Mouse (Mus musculus) heart, postnatal 25 days (tissue): ENCODE measurements around the gene Cpm. TPM values are rescaled to one million over a fixed set of nuclear protein-coding genes. Genes with fewer than 3 reads are reported as not detected.

Source experiments
- DNase-seq: peaks from one replicate; pipeline ENCODE4 v3.0.0; 2022; ENCODE audit warnings: low spot score
- intact Hi-C: fragments of 180-260 bp; cut with DNase I; formaldehyde crosslinking; loops from one replicate; pipeline ENCODE4 v1.15.1; 2025
- total RNA-seq, 2 experiments: library from RNA; stranded (reverse); gene quantifications; 2 replicates each; pipeline ENCODE4 v1.2.3; 2021

Gene Cpm
- total RNA-seq, 2 experiments from 2014 or later = 3.9 to 4.5 TPM

DNA sequence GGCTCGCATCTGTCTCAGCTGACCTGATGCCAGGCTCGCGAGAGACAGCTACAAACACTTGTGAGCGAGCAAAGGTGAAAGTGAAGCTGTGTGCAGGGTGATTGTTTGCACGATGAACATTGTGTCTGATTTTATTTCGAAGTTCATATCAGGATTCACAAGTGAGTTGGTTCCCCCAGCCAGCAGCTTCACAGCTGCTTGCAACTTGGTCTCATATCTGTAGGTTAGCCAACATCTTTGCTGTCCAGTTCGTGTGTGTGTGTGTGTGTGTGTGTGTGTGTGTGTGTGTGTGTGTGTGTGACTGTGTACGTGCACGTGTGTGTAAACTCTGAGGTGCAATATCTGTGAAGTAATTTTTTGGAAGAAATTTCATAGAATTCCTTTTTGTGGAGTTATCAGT is 26.2 kb downstream of the Cpm start:
- intact Hi-C loops = no loop called here
- no peak for DNase-seq

DNA sequence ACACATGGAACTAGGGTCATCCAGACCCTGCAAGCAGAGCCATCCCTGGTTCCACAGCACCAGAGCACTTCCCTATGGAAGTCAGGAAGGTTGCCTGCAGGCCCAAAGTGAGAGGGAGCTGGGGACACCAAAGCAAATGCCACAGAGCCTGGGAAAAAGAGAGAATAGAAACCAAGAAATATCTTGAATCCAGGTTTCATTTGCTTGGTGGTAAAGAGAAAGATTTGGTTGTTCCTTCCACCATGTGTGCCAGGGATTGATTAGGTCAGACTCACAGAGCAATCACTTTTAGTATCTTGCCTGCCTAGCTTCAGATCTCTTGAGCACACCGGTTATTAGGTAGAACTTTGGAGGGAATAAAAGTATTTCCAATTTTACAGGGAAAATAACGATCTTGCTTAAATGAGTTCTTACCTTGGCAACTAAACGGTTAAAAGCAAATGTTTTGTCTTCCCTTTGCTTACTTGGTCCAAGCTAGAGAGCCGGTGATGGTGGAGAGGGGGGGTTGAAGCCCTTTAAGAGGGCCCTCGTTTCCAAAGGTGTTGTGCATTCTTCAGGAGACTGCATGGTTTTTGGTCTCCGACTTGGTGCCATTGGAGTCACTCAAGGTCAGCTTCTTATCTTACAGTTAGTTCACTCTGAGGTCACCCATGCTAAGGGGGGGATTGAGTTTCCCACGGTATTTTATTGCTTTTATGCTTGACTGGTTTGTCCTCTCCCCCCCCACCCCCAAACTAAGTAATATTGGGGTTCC is 26.8 kb downstream of the Cpm start:
- intact Hi-C loops = no loop called here

DNA sequence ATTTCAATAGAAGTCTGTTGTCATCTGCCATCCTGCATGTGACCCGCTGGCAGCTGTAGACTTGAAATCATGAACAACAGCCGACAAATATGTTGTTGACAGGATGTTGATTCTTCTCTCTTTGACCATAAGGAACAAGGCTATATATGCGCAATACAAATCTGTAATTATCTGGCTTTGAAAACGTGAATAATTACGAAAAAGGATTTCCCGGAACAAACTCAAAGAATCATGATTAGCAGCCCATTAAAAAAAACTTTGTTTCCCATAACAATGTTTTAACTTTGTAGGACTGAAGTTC is 27.3 kb downstream of the Cpm start:
- DNase-seq = no peak
- intact Hi-C loops = no loop called here

More for the DNA sequence above, 26.8 kb downstream of the Cpm start:
- no peak for DNase-seq

DNA sequence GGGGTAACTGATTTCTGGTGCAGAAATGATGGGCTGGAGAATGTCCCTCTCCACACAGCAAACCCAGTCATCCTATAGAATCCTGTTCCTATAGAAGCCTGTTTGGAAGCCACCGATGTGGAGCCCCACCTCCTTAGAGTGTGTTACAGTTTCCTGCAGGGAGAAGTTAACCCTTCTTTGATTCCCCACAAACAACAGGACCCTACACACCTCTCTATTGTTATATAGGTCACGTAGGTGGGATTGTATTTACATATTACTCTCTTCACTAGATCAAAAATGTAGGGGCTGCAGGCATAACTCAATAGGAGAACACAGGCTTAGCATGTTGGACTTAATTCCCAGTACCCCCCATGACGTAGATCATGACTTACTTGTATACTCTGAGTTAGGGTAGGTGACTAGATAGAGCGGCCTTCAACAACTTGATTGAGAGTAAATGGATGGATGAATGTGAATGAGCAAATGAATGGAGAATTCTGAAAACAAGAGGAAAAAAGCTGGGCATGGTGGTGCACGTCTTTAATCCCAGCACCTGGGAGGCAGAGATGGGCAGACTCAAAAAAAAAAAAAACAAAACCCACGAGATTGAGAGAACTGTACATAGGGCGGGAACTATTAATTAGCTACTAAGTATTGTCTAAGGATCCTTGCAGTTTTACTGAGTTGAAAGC is 27.8 kb downstream of the Cpm start:
- intact Hi-C loops = no loop called here
- DNase-seq = no peak

DNA sequence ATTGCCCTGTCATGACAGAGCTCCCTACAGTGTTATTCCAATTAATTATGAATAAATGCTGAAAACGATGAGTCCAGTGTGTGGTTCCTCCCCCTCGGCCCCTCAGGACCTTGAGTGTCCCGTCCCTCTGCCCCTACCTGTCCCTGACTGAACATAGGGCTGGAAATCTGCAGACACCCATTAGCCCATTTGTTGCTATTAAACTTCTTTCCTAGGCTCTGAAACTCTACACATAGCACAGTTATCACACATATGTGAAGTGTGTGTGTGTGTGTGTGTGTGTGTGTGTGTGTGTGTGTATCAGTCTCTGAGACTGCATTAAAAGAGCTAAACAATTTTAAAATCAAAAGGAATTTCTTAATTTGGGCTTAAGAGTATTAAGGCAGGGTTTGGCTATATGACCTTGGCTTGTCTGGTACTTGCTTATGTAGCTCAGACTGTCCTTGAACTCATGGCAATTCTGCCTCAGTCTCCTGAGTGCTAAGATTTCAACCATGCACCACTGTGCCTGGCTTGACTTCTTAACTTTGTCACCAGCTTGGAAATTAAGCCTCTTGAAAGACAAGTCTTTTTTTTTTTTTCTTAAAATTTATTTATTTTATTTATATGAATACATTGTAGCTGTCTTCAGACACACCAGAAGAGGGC is 28.5 kb downstream of the Cpm start:
- DNase-seq = no peak

DNA sequence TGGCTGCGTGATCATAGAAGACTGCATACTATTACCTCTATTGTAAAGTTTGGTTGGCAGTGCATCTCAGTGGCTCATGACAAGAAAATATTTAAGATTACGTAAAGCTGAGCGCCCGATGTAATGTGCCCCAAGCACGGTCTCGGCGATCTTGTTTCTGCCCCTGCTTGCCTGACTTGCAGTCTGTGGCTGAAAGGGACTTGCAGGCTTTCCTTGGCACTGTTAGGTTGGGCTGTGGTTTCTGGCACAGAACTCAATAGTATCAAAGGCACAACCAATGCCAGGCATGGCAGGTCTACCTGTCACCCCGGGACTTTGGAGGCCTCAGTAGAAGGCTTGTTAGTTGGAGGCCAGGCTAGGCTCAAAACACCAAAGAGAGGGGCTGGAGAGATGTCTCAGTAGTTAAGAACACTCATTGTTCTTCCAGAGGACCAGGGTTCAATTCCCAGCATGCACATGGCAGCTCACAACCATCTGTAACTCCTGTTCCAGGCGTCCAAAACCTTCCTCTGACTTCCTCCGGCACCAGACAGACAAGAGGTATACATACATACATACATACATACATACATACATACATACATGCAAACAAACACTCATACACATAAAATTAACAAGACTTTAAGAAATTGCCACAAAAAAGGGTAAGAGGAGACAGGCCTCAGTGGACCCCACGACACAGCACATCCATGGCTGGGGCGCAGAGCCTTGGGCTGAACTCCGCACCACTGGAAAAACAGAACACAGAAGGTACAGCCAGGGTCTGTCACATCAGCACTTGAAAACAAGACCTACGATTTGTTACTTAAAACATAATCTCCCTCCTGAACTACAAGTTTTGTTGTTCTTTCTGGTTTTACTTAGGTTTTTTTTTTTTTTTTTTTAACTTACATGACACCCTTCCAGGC is 29.5 kb downstream of the Cpm start:
- DNase-seq = no peak
- intact Hi-C loops = no loop called here

More for the DNA sequence above, 28.5 kb downstream of the Cpm start:
- intact Hi-C loops = no loop called here

DNA sequence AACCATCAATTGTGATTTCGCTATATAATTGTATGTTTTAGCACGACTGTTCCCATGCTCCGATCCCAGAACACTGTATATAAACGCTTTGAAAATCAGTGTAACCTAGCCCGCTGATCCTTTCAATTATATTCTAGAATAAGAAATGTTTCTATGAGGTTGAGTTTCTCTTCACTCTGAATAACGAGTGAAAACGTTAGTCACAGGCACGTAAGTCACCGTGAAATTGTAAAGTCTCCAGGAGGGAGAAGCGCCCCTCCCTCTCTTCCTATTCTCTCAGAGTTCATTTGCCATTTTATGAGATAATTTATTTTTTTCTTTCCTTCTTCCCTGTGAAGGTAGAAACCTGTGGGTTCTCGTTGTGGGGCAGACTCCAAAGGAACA is 30.1 kb downstream of the Cpm start:
- DNase-seq = no peak
- intact Hi-C loops = no loop called here

DNA sequence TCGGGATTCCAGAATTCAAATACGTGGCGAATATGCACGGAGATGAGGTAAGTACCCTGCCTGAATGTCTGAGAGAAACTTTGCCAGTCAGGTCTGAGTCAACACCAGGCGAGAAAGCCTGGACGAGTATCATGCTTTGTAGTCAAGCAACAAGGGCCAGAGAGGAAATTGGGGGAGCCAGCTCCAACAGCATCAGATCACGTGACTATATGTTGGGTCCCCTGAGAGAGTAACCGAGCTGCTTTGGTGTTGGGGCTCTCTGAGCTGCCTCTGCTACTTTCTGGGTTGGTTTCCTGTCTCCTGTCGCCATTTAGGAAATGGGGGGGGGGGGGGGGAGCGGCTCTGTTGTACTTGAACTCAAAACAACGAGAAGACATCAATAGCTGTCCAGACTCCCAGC is 30.5 kb downstream of the Cpm start:
- intact Hi-C loops = no loop called here
- DNase-seq = no peak

DNA sequence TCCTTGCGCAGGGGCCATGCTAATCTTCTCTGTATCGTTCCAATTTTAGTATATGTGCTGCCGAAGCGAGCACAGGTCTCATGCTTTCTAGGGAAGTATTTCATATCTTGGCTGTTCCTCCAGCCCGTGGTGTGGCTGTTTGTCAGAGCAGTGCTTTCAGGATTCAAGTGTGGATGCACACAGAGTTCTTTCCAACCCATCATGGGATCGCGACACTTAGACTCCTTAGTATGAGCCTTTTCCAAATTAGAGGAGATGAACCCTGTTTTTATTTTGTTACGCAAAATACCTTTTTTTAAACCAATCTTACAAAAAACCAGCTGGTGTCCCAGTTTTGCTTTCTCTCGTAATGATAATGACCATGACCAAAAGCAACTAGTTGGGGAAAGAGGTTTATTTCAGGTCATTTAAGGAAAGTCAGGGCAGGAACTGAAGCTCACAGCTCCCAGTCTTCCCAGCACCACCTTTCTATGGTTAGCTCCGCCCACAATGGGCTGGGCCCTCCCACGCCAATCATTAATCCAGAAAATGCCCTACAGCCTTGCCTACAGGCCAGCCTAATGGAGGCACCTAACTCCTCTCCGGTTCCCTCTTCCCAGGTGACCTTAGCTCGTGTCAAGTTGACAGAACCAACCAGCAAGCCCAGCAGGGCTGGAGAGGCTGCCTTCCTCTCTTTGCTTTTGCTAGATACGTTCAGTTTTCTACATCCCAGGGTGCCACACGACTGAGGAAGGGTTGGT is 33.2 kb downstream of the Cpm start:
- DNase-seq = no peak
- intact Hi-C loops = no loop called here

DNA sequence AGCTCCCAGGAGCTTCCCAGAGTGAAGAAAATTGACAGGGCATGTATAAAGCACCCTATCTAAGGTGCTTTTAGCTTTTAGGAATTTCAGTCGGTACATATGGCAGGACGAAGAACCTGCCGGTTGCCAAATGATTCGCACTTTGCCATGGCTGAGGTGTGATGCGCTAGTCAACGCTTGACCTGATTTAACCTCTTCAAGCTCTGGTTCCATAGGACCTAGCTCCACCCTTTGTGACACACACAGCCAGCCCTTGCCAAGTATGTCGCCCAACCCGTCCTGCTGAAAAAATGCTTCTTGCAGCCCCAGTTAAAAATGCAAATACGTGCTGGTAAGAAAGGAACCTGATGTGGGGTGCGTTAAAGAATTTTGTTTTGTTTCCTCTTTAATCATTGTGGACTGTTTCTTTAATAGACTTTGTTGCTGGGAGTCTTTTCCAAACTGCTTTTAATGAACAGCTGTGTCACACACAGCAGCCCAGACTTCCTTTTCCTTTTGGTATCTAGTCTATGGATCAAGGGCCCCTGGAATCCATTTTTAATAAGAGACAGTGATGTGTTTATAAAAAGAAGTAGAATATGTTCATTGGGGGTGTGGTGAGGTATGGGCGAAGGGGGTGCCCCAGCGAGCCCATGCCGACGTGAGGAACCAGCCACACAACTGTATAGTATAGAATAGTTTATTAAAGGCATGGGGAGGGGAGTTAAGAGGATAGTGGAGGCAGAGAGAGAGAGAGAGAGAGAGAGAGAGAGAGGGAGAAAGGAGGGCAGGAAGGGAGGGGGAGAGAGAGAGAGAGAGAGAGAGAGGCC is 34.0 kb downstream of the Cpm start:
- no peak for DNase-seq

DNA sequence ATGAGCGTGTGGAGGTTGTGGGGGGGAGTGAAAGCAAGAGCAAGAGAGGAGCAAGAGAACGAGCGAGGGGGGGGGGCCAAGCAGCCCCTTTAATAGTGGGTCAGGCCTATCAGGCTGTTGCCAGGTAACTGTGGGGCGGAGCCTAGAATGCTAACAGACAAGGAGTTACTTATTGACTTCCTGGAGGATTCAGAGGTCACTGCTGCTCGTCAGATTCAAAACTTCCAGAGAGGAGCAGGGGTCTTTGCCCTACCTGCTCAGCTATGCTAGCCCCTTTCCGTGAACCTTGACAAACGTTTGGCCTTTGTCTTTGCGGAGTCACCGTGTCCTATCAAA is 34.5 kb downstream of the Cpm start:
- intact Hi-C loops = no loop called here
- no peak for DNase-seq

More for the DNA sequence above, 34.0 kb downstream of the Cpm start:
- intact Hi-C loops = no loop called here

DNA sequence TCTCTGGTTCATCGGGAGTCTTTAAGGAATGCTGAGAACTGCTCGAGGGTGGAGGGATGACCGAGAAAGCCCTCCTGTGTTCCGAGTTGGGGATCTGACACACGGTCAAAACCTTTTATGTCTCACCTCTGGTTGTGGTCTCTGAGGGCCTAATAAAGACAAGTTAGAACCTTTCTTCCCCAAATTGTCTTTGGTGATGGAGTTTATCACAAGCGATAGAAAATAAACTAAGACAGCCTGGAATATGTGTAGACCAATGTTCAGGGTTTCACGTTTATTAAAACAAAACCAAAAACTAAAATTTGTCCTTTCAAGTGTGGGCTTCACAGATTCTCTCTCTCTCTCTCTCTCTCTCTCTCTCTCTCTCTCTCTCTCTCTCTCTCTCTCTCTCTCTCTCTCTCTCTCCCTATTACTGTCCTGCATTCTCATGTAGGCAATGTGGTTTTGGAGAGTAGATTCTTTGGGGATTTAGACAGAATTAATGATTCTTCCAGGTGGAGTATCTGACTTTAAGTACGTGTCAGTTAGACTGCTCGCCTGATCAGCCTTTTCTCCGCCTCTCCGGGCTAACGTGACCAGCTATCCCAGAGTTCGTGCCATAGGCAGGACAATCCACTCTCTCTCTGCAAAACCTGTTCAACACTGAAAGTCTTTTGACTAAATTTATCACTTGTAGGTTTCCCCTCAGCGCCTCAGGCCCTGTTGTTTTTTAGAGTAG is 35.1 kb downstream of the Cpm start:
- intact Hi-C loops = no loop called here
- no peak for DNase-seq

DNA sequence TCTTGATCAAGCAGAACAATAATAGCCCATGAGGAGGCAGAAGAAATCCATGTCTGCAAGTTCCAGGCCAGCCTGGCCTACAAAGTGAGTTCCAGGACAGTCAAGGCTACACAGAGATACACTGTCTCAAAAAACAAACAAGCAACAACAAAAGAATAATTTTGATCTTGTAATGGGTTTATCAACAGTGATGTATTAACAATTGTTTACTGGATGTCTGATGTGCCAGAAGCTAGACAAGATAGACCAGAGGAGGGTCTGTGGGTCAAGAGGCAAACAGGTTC is 35.6 kb downstream of the Cpm start:
- intact Hi-C loops = no loop called here
- no peak for DNase-seq

DNA sequence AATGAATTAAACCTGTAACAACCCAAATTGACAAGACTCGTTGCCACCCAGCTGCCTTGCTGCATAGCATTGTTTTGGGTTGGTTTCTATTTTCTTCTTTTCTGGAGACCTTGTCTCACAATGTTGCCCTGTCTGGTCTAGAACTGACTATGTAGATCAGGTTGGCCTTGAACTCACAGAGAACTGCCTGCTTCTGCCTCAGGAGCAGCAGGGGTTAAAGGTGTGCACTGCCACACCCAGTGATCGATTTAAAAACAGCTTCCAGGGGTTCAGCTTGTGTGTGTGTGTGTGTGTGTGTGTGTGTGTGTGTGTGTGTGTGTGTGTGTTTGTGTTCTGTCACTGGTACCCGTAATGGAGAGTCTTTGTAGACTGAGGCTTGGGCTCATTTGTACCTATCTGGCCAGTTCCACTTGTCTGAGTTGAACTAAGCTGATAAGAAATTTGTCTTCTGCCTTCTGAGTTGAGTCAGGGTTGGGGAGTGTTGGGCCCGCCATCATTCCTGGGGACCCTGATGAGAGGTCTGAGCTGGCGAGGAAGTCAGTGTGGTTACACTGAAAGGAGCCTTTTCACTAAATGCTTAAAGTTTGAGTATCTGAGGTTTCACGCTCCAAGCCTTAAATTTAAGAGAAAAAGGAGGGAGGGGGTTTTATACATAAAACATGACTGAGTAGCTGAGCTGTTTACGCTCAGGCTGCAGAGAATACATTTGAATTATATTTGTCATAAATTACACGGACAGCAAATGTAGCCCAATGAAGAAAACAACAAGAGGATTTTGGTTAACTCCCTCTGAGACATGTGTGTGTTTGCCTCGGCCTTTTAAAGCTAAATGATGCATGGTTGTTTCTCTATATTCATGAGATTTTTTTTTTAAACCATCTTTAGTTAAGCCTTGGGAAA is 36.3 kb downstream of the Cpm start:
- no peak for DNase-seq
- intact Hi-C loops = no loop called here

DNA sequence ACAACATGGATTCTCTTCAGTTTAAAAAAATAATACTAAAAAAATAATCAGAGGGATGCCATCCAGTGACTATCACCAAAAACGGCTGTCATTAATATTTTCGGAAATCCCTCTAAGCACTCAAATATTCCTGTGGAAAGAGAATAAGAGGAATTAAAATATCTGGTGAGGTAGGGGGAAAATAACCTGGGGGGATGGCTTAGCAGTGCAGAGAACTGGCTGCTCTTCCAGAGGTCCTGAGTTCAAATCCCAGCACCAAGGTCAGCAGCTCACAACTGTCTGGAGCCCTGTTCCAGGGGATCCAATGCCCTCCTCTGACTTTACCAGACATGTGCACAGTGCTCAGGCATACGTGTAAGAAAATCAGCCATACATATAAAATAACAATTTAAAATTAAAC is 37.1 kb downstream of the Cpm start:
- no peak for DNase-seq
- intact Hi-C loops = no loop called here

DNA sequence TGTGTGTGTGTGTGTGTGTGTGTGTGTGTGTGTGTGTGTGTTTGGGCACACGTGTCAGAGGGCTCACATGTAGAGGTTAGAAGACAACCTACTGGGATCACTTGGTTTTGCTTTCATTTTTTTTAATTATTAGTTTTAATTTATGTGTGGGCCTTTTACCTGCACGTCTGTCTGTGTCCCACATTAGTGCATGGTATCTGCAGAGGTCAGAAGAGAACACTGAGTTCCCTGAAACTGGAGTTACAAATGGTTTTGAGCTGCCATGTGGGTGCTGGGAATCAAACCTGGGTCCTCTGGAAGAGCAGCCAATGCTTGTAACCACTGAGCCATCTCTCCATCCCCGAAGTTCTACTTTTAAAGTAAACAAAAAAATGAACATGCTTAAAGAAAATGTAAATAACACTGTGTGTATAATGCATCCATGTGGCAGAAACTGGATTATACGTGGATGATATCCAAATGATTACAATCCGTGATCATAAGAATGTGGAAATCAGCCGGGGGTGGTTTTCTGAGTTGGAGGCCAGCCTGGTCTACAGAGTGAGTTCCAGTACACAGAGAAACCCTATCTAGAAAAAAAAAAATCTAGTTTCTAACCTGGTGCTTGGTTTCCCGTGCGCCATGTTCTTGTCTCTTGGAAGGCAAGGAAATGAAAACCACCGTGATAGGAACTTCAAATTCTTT is 37.8 kb downstream of the Cpm start:
- intact Hi-C loops = no loop called here
- no peak for DNase-seq
